Mouse (Mus musculus) frontal cortex, postnatal 10 days (tissue): ENCODE data around the gene Rpl22.
A peak's percentile ranks its signal among the peaks of the same experiment; 100 is the strongest.

Experiments
- DNase-seq, 2 experiments: peaks; one replicate each; pipeline ENCODE4 v3.0.0; 2022; ENCODE audit warnings: low spot score in 2 of 2, mixed read lengths in 1 of 2

The Rpl22 gene

DNA sequence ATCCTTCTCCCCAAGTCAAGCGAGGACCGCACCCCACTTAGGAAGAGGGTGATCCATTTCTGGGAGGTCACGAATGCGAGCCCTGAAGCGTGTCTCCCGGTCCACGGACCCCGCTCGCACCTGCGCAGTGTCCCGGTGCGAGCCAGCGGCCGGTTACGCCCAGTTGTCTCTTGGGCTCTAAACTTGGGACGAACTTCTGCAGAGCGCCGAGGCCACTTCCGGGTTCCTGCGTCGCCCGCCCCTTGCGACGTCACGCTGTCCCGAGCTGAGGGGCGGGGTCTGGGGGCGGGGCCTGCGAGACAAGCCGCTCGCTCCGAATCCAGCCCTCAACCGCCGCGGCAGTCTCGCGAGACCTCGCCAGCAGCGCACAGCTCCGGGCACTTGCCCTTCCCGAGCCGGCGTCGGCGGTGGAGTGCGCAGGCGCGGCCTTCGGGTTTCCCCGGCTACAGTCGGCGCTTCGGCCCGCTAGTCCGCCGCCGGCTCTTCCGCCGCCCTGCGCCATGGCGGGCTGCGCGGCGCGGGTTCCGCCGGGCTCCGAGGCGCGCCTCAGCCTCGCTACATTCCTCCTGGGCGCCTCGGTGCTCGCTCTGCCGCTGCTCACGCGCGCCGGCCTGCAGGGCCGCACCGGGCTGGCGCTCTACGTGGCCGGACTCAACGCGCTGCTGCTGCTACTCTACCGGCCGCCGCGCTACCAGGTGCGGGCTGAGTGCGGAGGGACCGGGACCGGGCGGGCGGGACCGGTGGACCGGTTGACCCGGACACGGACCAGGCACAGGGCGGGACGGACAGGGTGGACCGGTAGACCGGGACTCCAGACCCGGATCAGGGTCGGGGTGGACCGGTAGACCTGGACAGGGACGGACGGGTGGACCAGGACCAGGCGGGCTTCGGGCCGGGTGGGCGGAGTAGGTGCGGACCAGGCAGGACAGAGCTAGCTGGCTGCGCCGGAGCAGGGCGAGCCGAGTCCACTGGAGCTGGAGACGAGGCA is 28.4 kb upstream of the Rpl22 start, which contains the start of gene Icmt:
Gene Icmt, plus strand, starts transcription at position 354 of the 988 bp plus-strand sequence.
- peak; percentile 98 to 100 for DNase-seq

DNA sequence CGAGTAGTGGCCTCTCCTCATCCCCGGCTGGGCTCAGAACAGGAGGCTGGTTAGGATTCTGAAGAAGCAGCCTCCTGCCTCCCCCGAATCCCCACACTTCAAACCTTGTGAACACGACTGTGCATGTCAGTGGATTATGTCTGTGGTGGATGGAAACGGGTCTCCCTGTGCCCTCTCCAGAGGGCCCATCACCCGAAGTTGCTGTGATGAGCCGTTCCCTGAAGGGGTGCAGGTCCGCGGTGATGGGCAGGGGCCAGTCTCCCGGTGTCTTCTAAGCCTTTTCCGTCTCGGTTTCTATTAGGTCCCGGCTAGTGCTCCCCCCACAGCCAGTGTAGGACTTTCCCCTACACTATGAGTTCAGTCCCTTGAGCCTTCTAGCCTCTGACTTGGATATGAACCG is 26.7 kb upstream of the Rpl22 start:
- no peak for DNase-seq

DNA sequence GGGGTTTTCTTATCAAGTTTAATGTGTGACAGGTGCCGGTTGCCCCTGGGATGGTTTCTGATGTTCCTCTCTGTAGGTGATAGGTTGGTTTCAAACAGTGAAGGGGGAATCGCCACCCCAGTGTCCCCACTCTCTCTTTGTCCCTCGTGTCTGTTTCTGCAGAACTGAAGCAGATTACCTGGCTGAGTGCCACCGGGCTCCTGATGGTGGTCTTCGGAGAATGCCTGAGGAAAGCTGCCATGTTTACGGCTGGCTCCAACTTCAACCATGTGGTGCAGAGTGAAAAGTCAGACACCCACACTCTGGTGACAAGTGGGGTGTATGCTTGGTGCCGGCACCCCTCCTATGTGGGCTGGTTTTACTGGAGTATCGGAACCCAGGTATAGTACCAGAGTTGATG is 25.2 kb upstream of the Rpl22 start:
- no peak for DNase-seq

DNA sequence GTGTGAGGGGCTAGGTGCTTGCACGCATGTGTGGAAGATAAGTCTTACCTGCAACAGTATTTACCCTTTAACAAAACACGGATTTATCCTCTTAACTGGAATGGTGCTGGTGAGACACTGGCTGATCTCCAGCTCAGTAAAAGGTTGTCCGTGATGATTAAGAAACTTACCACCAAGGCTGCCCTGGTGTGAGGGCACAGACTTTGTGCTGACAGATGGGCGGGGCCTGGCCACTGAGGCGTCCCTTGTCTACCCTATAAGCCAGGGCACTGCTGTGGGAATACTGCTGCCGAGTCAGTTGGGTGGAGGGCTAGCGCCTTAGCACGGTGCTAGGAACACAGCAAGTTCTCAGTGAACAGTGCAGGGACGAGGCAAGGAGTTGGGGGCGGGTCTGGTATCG is 23.5 kb upstream of the Rpl22 start:
- DNase-seq: no peak

DNA sequence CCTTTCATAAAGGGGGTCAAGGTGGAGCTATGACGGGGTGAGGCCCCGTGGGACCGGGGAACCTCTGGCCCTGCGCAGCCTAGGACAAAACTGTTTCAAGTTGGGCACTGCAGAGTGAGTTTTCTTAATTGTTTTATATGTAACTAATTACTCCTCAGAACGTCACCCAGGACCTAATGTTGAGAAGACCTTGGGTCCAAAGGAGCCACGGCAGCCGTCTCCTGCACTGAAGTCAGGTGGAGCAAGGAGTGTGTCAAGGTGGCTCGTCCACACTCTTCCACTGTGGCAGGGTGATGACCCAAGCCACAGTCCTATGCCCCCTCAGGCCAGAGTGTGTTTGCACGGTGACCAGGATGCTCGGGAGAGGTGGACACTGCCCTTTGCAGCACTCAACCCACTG is 22.4 kb upstream of the Rpl22 start:
- no peak for DNase-seq

DNA sequence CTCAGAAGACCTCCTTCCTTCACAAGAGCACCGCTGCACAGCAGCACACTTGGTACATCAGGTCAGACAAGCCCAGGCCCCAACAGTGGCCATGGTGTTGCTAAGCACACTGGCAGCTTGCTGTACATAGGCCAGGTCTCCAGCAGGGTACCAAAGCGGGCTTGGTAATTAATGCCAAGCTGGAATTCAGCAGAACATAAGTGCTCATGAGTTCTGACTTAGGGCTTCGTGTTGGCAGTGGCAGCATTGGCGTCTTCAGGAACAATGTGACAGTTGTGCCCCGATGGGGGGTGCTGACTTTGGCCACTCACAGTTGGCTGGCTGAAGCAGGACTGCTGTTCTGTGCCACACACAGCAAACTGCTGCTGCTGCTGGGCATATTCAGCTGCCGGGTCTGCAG is 20.9 kb upstream of the Rpl22 start:
- no peak for DNase-seq

DNA sequence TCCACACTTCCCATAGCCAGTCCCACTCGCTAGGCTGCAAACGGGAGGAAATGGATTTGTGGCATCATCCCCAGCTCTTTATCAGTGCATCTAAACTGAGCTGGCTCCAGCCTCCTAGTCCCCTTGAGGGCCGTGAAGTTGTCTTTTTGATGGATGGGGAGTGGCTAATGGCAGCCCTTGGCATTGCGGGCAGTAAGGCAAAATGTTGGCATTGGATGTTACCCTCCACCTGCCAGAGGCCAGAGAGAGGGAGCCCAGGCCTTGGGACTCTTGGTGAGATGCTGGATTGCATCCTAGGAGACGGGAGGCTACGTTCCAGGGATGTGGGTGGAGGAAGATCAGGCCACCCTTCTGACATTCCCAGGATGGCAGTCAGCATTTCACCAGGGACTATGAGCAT is 19.6 kb upstream of the Rpl22 start:
- no peak for DNase-seq

DNA sequence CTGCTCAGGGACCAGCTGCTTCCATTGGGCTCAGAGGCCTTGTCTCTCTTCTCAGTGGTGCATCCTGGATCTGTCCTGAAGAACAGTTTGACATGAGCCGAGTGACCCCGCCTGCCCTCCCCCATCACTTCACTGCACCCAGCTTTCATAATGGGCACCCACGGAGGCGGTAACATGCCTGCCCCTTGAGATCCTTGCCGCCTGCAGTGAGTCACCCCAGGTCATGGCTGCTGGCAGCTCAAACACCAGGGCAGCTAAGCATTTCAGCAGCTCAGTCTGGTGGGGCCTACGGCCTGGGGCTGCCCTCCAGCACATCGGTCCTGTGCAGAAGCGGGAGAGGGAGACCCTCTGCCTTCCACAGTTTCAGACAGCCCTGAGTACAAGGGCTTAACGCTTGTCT is 18.0 kb upstream of the Rpl22 start:
- no peak for DNase-seq

DNA sequence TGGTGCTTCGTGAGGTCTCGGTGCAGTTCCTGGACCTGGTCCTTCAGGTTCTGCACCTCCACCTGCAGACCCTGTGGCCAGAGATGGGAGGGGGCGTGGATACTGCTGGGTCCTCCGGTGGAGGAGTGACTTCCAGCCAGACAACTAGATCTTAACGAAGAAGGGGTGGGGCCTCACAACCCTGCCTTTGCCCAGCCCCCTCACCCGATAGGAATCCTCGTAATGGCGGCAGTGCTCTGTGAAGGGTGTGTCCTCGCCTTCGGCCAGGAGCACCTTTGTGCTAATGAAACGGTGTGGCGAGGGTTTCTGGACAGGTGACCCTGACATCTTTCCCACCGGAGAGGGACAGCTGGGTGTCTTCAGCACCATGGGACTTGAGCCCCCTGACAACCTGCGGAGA is 13.4 kb upstream of the Rpl22 start:
- no peak for DNase-seq

DNA sequence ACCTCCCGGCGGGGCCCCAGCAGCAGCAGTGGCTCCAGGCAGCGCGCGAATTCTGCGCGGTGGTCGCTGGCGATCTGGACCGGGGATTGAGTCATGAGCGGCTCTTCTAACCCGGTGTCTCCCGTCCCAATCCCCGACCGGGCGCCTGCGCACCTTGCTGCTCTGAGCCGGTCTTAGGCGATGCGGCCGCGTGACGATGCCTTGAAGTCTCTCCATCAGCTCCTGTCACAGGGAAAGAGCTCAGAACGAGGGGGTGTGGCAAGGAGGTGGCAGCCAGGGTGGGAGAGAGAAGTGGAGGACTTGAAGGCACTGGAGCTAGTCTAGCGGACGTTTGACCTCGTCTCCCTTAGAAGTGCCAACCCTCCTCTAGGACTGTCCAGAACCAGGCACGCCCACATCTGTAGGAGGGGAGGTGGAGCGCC is 12.3 kb upstream of the Rpl22 start:
- DNase-seq: no peak

DNA sequence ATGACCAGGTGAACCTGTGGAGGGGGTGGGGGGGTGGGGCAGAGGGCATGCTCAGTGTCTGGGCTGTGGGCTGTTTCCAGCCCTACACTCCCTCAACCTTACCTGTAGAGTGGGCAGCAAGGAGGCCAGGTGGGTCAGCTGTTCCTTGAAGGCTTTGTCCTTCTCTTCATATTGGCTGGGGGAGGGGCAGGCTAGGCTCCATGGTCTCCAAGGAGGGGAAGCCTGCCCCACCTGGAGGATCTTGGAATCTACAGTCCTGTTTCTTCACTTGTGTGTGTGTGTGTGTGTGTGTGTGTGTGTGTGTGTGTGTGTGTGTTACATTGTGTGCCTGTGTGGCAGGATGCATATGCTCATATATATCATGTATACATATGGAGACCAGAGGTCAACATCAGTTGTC is 11.6 kb upstream of the Rpl22 start:
- no peak for DNase-seq

DNA sequence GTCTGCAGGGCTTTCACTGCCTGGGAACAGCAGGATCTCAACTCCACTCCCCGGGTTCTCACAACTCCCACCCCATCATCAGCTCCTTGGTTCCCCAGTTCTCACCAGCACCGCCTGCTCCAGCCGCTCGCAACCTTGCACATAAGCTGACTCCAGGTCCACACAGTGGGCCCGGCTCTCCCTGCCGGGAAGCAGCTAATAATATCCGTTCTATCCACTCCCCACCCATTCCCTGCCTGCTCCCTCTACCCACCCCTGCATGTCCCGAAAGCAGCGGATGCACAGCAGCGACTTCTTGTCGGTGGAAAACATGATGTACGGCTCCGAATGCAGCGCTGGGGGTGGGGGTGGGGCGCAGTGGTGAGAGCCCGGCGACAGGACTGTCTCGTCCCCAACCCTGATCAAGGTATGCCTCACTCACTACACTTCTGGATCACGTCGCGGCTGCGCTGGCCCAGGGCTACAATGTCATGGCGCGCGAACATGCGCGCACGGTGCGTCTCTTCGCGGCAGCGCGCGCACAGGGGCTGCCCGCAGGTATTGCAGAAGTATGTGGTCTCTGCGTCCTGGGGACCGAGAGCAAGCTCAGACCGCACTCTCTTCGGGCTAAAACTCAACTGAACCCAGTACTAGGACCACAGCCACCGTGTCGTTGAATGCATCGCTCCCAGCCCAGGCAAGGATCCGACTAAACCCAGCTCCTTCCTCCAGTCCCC is 9.9 kb upstream of the Rpl22 start:
- DNase-seq: no peak

DNA sequence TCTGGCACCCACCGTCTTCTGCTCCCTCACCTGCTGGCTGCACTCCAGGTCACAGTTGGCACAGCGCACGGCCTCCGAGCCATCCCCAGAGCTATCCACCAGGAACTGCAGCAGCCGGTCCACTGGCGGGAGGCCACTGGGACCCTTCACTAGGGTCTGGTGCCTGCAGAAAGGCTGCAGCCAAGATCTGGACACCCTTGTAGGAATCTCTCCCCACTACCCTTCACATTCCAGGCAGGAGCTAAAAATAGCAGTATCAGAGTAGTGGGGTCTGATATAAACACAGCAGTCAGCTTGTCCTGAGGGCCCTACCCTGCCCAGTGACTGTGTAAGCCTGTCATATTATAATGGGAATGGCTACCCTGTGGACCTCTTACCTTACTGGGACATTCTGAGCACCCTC is 7.9 kb upstream of the Rpl22 start:
- DNase-seq: no peak

DNA sequence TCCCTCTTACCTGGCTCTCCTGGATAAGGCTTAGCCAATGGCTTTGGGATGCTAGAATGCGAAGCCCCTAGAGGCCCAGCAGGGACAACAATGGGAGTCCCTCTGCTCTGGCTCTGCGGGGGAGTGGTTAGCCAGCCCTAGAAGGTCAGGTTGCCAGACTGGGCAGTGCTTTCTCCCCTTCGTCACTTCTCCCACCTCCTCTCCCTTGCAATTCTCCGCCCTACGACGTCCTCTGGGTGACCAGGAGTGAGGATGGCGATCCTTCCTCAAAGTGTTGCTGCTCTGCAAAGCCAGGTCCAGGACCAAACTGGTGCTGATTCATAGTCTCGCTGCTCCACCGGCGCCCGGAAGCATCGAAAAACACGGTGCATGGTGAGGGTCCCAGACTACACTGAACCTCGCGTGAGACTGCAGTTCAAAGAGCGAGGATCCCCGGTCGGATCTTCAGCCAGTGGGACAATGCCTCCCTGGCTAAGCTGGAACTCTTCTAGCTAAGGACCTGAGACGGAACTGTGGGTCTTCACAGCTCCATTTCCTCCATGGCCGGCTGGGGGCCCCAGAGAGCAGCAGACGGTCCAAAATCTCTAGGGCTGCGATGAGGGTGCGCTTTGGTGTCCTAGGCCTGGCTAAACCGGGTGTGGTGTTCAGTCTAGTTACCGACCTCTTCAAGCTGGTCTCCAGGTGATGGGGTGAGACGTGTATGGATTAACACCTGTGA is 6.9 kb upstream of the Rpl22 start, which contains the start of gene Rnf207:
Gene Rnf207, minus strand, starts transcription at position 477 of the 718 bp plus-strand sequence.
- no peak for DNase-seq

DNA sequence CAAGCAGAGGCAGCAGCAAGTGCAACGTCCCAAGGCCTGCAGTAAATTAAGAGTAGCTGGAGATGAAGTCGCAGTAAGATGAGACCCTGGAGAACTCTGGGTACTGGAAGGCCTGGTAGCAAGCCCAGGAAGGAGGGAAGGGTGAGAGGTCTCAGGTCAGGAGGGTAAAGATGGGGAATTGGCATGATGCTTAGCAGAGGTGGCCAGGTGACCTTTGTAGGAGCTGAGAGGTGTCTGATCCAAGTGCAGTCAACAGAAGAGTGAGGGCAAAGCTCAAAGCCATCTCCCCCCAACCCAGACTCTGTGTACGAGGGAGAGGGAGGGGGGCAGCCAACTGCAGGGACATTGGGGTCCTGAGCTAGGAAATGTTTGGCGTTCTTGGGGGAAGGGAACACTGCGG is 4.1 kb upstream of the Rpl22 start:
- no peak for DNase-seq

DNA sequence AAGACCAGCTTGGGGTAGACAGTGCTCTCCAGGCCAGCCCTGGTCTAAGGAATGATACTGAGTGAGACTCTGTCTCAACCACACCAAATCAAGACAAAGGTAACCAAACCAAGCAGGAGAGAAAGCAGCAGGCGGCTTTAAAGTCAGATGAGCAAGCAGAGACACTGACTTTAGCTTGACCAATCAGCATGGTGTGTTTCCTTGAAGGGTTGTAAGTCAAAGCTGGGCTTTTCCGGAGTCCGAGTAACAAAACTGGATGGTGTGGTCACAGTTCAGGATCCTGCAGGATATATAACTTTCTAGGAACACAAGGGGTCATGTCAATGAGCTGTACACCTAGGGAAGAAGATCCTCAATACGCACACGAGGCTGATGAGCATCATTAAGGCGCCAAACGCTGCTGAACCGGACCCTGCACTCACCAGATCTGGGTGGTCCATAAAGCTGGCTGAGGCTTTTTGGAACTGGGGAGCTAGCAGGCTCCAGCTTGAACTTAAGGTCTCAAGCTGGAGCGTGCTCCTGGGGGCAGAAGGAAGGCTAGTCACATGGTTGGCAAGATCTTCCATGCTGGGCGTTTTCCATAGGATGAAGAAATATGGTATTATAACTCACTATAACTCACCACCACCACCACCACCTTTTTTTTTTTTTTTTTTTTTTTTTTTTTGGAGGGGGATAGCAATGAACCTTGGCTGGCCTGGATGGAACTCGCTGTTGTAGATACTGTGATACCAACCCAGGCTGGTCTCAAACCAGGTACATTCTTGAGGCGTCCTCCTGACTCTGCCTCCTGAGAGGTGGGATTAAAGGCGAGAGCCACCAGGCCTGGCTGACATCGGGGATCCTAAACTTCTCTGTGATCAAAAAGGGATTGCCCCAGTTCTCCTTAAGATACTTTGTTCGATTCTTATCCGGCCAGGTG is 640 bp upstream of the Rpl22 start:
- DNase-seq: no peak

DNA sequence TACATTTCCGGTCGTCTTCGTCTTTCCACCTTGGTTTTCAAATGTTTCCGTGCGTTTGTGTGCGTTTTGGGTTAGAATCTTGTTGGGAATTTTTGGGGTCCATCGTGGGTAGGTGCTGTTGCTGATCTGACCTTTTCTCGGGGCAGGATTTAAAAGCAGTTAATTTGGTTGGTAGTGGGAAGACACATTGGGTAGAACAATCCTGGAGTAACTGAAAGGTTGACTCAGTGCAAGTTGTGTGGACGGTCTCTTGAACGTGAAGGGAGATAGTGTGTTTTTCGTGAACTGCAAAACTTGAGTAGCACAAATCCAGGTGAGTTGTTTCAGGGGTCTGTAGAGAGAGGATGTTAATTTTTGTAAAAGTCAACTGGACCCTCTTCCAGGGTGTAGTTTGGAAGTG is 1.0 kb downstream of the Rpl22 start:
- no peak for DNase-seq

DNA sequence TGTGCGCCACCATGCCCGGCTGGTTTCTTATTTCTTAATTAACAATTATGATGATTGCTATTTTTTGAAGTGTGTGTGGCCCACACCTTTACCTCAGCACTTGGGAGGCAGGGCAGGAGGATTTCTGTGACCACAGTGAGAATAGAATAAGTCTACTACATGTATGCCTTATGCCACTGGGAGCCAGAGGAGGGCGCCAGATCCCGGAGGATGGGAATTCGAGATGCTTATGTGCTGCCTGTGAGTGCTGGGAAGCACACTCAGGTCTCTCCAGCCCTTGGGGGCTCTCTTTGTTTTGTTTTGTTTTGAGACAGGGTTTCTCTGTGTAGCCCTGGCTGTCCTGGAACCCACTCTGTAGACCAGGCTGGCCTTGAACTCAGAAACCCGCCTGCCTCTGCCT is 3.1 kb downstream of the Rpl22 start:
- DNase-seq: no peak

DNA sequence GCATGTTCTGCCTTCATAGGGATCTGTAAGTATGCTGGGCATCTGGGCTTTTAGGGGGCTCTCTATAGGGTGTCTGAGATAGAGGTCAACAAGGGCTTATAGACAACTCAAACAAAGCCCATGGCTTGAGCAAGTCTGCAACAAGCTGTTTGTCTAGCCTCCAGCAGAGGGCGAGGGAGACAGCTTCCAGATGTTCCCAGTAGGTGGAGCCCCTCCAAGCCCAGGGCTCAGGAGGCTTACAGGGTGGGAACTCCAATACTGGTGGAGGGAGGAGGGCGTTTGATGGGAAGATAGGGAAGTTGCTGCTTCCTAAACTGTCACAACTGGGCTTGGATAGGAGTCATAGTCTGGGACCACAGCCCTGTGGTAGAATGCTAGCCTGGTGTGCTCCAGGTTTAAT is 7.4 kb downstream of the Rpl22 start:
- peak in 1 of 2 experiments; percentile 70 for DNase-seq

DNA sequence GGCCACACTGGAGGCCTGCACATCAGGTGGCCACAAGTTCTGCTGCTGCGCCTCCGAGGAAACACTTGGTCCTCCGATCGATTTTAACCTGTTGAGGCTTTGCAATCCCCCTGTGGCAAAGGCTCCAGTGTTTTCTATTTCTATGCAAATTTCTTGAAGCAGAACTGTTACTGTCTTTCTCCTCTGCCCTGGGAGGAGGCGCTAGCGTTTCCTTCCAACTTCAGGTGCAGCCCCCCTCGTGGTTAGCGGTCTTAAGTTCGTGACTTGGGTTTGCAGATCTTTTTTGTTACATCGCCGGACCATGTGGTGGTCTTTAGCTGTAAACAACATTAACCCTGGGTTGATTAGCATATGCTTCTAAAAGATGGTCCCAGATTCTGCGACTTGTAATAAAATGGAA is 8.0 kb downstream of the Rpl22 start:
- DNase-seq: no peak

DNA sequence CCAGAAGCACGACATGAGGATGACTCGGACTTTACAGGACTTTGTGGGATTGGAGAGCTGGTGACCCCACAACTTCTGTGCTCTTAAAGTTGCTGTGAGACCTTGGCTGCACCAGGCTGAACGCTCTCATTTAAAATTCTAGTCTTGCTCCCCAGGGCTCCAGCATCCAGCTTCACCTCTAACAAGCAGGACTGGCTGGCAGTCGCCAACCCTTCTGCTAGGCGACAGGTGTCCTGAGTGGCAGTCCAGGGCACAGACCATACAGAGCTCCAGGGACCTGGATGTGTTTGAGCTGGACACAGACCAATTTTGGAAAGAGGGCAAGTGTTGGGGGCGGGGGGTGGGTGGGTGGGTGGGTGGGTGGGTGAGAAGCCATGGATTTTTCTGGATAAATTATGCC is 12.2 kb downstream of the Rpl22 start:
- no peak for DNase-seq
